Mouse (Mus musculus): ENCODE results near the gene Npdc1.
"Not testable (repeated sequence)": the region's sequence is repeated elsewhere in the genome, so short reads cannot be mapped to it uniquely, and the experiment has no call there.

Npdc1 gene

DNA sequence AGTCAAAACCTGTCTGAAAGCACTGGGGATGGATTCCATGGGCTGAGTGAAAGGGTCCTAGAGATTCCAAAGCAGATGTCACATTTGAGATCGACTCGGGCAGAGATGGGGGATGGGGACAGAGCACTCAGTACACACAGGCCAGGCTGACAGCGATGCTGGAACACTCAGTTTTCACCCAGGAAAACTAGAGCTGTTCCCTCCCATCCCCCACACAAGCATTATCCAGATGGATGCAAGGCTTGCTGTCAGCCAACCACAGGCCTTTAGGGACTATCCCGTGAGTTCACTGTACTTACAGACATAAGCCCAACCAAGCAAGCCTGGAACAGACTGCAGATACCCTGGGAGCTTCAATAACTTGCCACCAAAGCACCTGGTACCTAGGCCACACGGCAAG is 7.9 kb upstream of the Npdc1 start:
- in situ Hi-C loops (cut with MboI; ENCODE audit: low pct_unique_long_range_greater_than_20kb in 1 of 2, low sequenced_read_pairs in 2 of 2, unreplicated experiment in 1 of 2): no loop called here

DNA sequence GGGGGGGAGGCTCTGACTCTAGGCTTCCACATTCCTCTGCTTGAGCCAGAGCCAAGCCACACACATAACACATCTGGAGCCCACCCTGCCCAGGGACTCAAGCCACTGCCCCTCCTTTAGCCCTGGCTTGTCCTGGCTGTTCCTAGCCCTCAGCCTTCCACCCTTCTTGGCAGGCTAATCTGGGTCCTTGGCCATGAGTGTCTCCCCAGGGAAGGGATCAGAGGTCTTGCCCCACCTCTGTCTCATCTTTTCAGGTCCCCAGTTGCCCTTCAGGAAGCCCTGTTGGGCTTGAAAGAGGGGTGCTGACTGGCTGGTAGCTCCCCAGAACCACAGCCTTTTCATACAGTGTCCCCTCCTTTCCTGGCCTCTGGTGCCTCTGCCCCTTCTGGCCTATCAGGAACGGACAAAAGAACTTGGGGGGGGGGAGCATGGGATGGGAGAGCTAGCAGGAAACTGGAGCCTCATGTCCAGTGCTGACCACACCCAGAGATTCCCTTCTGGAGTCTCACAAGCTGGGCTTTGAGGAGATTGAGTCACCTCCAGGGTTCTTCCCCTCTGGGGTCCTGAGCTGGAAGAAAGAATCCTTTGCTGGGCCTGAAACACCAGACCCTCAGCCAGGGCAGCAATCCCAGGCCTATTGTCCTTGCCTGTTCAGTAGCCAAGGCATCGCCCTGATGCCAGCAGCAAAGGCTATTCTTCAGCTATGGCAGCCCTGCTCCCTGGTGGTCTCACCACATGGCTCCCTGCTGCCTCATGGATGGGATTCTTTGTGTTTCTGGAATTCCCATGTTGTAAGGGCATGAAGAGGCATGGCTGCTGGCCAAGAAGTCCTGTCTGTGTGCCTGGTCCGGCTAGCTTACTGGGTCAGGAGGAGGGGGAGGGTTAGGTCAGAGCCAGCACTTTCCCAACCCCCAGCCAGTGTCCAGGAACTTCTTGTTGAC is 4.6 kb upstream of the Npdc1 start:
- in situ Hi-C loops (cut with MboI; ENCODE audit: low pct_unique_long_range_greater_than_20kb in 1 of 2, low sequenced_read_pairs in 2 of 2, unreplicated experiment in 1 of 2): no loop called here

DNA sequence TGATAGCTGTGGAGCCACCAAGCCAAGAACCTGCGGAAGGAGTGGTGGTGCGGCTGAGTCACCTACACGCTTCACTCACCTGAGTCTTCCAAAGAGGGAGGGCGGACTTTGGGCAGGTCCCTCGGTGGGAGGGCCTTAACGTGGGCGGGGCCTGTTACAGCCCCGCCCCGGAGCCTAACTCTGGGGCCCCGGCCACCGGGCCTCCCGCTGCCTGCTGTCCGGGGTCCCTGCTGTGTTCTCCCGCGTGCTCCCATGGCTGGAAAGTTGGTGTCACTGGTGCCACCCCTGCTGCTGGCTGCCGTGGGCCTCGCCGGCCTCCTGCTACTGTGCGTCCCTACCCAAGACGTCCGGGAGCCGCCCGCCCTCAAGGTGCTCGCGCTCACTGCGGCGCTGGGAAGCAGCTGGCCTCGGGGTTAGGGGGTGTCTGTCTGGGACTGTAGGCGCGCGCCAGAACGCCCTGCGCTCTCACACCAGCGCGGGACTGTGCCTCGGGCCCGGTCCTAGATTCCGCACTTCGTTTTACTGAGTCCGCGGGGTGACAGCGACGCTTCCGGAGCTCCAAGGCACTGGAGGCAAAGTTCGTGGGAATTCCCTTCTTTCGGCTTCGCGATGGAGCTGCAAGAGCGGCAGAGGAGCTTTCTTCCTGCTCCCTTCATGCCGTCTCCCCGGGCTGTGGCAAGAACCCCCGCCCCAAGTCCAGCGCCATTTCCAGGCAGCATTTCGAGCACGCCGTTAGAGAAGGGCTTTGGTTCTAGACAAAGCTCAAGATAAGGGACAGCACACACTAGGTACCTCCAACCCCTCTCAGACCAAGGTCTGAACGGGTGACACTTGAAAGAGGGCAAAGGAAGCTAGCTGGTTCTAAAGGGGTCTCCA is 3.2 kb upstream of the Npdc1 start, which contains the start of gene Entpd2:
Entpd2 (plus strand) TSS at position 154 of the 876 bp plus-strand sequence.
- in situ Hi-C loops (cut with MboI; ENCODE audit: low pct_unique_long_range_greater_than_20kb in 1 of 2, low sequenced_read_pairs in 2 of 2, unreplicated experiment in 1 of 2): no loop called here

DNA sequence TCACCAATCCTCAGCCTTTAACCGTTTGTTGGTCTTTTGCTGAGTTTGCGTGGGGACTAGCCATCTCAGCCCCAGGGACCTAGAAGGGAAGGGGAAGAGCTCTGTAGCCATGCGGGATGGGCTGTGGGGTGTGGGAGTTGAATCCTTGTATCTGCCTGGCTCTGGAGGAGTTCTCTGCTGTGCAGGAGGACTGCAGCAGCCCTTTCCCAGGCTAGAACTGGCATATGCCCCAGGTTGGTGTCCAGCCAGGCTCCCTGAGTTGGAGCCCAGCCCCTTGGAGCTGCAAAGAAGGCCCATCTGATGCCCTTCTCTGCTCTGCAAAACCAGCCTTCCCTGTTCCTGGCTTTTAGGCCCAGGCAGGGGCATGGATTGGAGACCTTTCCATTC is 2.6 kb upstream of the Npdc1 start:
- in situ Hi-C loops (cut with MboI; ENCODE audit: low pct_unique_long_range_greater_than_20kb in 1 of 2, low sequenced_read_pairs in 2 of 2, unreplicated experiment in 1 of 2): no loop called here

DNA sequence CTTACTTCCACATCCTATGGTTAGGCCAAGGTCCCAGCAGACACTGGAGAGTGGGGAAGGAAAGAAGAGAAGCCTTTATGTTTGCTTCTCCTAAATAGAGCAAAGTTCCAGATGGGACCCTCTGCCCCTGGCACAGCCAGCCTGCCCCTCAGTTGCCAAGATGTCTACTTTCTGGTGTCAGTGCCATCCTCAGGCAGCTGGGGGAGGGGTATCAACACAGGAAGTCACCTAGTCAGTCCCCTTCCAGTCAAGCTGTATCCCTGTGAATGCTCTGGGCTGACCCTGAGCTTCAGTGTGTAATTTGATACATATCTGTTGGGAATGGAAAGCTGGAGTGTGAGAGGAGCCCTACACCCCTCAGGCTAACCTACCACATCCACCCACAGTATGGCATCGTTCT is 2.1 kb upstream of the Npdc1 start:
- in situ Hi-C loops (cut with MboI; ENCODE audit: low pct_unique_long_range_greater_than_20kb in 1 of 2, low sequenced_read_pairs in 2 of 2, unreplicated experiment in 1 of 2): no loop called here

DNA sequence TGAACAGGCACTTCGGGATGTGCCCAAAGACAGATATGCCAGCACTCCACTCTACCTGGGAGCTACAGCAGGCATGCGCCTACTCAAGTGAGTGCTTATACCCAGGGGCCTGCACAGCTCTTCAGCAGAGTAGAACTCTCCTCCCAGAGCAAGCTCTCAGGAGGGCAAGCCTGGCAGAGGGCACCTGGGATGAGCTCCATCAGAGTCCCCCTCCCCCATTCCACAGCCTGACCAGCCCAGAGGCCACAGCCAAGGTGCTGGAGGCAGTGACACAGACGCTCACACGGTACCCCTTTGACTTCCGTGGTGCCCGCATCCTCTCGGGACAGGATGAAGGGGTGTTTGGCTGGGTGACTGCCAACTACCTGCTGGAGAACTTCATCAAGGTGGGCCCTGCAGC is 1.1 kb upstream of the Npdc1 start:
- in situ Hi-C loops (cut with MboI; ENCODE audit: low pct_unique_long_range_greater_than_20kb in 1 of 2, low sequenced_read_pairs in 2 of 2, unreplicated experiment in 1 of 2): no loop called here

DNA sequence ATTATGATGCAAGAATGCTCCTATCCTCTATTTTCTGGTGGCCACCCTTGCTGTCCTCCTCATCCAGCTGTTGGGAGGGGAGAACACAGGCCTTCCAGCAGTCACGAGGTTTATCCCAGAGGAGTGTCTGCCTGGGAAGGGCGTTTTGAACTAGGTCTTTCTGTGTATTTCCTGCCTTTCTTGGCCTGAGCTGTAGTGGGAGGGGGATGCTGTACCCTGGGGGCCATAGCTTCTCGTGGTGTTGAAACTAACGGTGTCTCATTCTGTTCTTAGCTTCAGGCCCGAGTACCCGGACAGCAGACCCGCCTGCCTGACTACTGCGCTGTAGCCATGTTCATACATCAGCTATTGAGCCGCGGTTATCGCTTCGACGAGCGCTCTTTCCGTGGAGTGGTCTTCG is 1.1 kb downstream of the Npdc1 start:
- in situ Hi-C loops (cut with MboI; ENCODE audit: low pct_unique_long_range_greater_than_20kb in 1 of 2, low sequenced_read_pairs in 2 of 2, unreplicated experiment in 1 of 2): no loop called here

DNA sequence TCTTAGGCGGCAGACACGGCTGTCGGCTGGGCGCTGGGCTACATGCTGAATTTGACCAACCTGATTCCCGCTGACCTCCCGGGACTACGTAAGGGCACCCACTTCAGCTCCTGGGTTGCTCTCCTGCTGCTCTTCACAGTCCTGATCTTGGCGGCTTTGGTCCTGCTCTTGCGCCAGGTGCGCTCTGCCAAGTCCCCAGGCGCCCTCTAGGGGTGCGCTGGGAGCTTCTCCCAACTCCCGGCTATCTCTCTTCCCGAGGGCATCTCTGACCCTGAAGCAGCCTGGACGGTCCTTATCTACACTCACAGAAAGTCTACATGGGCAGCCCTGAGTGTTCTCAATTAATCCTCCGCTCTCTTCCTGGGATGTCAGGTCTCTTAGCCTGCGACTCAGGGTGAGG is 1.6 kb downstream of the Npdc1 start:
- in situ Hi-C loops (cut with MboI; ENCODE audit: low pct_unique_long_range_greater_than_20kb in 1 of 2, low sequenced_read_pairs in 2 of 2, unreplicated experiment in 1 of 2): no loop called here

DNA sequence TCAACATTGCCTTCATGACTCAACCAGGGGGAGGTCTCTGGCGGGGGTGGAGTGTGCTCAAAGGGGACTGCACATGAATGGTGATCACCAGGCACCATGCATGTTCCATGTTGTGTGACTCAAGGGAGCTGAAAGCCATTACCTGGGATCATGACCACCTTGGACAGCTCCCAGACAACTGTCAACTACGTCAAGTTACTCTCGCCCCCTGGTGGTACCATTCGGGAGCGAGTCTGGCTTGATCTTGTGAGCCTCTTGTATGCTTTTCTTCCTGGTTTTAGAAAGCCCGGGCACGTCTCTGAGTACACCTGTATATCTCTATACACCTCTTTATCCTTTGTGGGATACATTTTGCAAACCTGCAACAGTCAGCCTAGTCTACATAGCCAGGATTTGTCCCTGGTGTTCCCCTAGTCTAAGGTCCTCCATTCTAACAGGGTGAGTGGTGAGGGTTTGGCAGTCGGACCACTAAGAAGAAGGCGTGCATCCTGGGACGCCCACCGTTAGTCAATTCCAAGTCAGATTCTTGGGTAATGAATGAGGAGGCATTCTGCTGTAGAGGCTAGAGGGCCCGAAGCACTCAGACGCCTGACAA is 3.3 kb downstream of the Npdc1 start:
- in situ Hi-C loops (cut with MboI; ENCODE audit: low pct_unique_long_range_greater_than_20kb in 1 of 2, low sequenced_read_pairs in 2 of 2, unreplicated experiment in 1 of 2): no loop called here

DNA sequence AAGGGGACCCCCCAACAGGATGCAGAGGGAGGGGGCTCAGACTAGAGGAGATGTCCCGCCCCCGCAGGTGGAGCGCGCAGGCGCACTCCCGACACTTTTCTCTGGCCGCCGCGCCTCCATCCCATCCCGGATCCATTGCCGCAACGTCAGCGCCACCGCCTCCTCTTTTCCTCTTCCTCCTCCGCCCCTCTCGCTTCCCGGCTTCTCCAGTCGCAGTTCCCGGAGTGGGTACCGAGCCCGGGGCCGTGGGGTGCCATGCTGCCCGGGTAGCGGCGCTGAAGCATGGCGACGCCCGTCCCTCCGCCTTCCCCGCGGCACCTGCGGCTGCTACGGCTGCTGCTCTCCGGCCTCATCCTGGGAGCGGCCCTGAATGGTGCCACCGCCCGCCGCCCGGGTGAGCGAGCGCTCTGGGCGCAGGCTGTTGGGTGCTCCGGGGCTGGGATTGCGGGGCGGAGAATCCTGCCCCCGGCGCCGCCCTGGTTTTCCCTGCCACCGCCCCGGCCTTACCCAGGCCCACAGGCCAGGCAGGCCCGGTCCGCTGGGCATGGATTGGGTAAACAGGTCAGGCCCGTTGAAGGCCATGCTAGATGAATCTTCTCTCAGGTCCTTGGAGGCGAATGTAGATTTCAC is 3.9 kb downstream of the Npdc1 start:
- in situ Hi-C loops (cut with MboI; ENCODE audit: low pct_unique_long_range_greater_than_20kb in 1 of 2, low sequenced_read_pairs in 2 of 2, unreplicated experiment in 1 of 2): no loop called here

DNA sequence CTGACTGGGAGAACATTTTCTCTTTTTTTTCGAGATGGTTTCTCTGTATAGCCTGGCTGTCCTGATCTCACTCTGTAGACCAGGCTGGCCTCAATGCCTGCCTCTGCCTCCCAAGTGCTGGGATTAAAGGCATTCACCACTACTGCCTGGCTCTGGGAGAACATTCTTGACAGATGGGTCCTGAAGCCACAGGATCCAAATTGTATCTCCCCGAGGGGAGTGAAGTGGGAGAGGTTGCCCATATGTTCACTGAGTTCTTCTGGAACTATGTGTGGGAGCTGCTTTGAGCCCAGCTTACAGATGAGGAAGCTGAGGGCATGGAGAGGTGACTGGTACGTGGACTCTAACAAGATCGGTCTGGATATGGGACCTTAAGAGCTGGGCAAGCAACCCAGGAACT is 4.8 kb downstream of the Npdc1 start:
- in situ Hi-C loops (cut with MboI; ENCODE audit: low pct_unique_long_range_greater_than_20kb in 1 of 2, low sequenced_read_pairs in 2 of 2, unreplicated experiment in 1 of 2): no loop called here

DNA sequence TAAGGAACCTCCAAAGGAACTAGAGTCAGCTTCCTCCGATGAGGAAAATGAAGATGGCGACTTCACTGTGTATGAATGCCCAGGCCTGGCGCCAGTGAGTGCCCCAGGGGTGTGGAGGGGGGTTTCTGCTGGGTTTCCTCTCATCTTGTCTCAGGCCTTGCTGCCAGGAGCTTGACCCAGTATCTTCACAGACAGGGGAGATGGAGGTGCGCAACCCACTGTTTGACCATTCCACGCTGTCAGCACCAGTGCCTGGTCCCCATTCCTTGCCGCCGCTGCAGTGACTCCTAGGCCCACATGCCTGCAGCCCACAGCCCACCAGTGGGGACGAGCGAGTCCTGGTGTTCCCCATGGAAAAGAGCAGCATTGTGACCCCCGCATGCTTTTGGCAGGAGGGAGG is 9.8 kb downstream of the Npdc1 start:
- in situ Hi-C loops (cut with MboI; ENCODE audit: low pct_unique_long_range_greater_than_20kb in 1 of 2, low sequenced_read_pairs in 2 of 2, unreplicated experiment in 1 of 2): no loop called here

DNA sequence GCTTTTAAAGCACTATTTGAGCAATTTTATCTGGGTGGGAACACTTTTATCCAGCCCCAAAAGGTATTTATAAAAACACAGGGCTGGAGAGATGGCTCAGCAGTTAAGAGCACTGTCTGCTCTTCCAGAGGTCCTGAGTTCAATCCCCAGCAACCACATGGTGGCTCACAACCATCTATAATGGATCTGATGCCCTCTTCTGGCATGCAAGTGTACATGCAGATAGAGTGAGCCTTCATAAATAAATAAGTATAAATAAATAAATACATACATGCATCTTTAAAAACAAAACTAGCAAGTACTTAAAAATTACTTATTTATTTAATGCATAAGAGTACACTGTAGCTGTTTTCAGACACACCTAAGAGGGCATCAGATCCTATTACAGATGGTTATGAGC is 14.3 kb downstream of the Npdc1 start:
- in situ Hi-C loops (cut with MboI; ENCODE audit: low pct_unique_long_range_greater_than_20kb in 1 of 2, low sequenced_read_pairs in 2 of 2, unreplicated experiment in 1 of 2): not testable (repeated sequence)

DNA sequence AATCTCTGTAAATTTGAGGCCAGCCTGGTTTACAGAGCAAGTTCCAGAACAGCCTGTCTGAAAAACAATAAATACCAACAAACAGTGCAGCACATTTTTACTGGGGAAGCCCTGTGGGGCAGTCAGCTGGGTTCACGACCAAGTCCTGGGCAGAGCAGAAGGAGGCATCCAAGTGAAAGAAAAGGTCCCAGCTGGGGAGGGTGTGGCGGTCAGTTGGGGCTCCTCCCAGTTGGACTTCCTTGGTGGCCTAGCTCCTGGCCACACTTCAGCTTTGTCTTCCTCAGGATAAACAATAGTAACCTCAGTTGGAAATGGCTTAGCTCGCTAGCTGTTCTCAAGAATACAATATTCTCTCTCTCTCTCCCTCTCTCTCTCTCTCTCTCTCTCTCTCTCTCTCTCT is 18.3 kb downstream of the Npdc1 start:
- in situ Hi-C loops (cut with MboI; ENCODE audit: low pct_unique_long_range_greater_than_20kb in 1 of 2, low sequenced_read_pairs in 2 of 2, unreplicated experiment in 1 of 2): no loop called here

DNA sequence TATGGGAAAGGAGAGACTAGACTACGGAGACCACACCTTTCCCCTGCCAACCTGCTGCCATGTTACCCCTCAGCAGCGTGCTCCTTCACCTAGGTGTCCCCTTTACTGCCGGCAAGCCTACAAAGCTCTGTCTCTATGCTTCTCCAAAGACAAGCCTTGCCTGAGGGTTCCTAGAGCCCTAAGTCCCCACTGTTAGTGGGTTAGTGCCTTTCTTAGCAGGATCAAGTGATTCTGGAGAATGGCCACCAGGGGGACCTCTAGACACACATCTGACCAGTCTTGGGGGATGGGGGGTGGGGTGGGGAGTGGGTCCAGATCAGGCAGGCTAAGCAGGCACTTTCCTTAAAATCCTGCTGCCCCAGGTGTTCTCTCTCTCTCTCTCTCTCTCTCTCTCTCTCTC is 22.7 kb downstream of the Npdc1 start:
- in situ Hi-C loops (cut with MboI; ENCODE audit: low pct_unique_long_range_greater_than_20kb in 1 of 2, low sequenced_read_pairs in 2 of 2, unreplicated experiment in 1 of 2): no loop called here

DNA sequence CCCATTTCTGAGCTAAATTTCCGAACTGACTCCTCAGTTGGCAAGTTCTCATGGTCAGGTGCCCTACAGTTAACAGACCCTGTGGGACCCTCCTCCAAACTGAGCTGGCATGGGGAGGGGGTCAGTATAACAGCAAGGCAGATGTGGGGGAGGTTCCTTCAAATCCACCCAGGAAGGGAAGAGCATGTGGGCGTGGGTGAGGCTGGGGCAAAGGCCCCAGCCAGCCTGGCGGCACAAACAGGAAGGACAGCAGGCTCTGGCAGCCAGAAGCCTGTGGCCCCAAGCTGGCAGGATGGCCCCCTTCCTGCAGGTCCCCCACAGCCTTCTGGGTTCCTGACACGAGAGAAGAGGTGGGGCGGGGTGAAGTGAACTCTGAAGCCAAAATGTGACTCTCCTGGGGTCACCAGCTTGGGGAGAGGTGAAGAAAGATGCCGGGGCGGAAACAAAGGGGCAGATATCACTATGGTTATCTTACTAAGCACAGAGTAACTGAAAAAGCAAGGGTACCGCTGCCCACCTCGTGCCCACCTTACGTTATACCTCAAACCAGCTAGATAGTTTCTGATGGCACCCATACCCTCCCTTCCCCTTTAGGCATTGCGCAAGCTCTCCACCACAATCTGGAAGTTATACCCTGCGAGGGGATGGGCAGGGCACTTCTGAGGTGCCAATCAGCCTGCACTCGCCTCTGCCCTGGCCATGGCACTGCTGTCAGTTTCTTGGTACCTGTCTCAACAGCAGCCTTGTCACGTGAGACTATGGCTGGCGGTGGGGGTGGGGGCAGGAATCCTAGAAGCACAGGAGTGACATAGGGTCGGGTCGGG is 23.6 kb downstream of the Npdc1 start, which contains the start of gene Fut7:
Fut7 (plus strand) TSS at position 681 of the 824 bp plus-strand sequence.
- in situ Hi-C loops (cut with MboI; ENCODE audit: low pct_unique_long_range_greater_than_20kb in 1 of 2, low sequenced_read_pairs in 2 of 2, unreplicated experiment in 1 of 2): no loop called here

DNA sequence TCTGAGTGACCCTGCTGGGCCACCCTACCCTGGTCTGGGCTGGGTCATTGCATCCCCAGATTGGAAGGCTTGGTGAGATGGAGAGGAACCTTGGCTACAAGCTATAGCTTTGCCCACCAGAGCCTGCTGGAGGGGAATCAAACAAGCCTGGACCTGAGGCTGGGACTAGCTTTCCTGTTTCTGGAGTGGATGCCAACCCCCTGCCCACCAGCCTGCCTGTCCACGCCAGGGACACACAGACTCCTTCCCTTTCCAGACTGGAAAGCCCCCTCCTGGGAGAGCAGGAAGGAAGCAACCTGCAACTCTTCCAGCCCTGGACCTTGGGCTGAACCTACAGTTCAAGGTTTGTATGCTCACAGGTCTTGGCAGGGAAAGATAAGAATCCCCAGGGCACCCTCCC is 24.5 kb downstream of the Npdc1 start:
- in situ Hi-C loops (cut with MboI; ENCODE audit: low pct_unique_long_range_greater_than_20kb in 1 of 2, low sequenced_read_pairs in 2 of 2, unreplicated experiment in 1 of 2): no loop called here

DNA sequence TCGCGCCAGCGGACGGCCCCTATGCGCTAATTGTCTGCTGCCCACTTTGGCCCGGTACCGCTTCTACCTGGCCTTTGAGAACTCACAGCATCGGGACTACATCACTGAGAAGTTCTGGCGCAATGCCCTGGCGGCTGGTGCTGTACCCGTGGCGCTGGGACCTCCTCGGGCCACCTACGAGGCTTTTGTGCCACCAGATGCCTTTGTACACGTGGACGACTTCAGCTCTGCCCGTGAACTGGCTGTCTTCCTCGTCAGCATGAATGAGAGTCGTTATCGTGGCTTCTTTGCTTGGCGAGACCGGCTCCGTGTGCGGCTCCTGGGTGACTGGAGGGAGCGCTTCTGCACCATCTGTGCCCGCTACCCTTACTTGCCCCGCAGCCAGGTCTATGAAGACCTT is 26.3 kb downstream of the Npdc1 start:
- in situ Hi-C loops (cut with MboI; ENCODE audit: low pct_unique_long_range_greater_than_20kb in 1 of 2, low sequenced_read_pairs in 2 of 2, unreplicated experiment in 1 of 2): no loop called here
